Mouse (Mus musculus) cerebellum, adult 2 months (tissue): ENCODE results near the gene 2900026A02Rik. TPM values are rescaled to one million over a fixed set of nuclear protein-coding genes. Genes with fewer than 3 reads are reported as not detected.
A peak's percentile ranks its signal among the peaks of the same experiment; 100 is the strongest.

Experiments used
- DNase-seq, 2 experiments: peaks; one replicate each; pipeline ENCODE4 v3.0.0; 2021
- H3K27ac ChIP-seq: fragments of 200-500 bp; 2 replicates; pipeline ENCODE4 v1.5.1; 2012; ENCODE audit warnings: low read length, control low read depth, inconsistent platforms; ENCODE audit not compliant: insufficient read depth
- H3K27me3 ChIP-seq: fragments of 200-500 bp; 2 replicates; pipeline ENCODE4 v1.6.1; 2012; ENCODE audit warnings: inconsistent platforms, mild to moderate bottlenecking, low read length, moderate library complexity; ENCODE audit not compliant: control insufficient read depth, insufficient read depth
- H3K4me1 ChIP-seq: fragments of 200-500 bp; 2 replicates; pipeline ENCODE4 v1.6.1; 2011; ENCODE audit warnings: low read length; ENCODE audit not compliant: control insufficient read depth, insufficient read depth
- H3K4me3 ChIP-seq: fragments of 200-500 bp; replicated peaks from 2 replicates; pipeline ENCODE3; 2011; ENCODE audit warnings: mild to moderate bottlenecking, low read depth, low read length, control low read depth; ENCODE audit not compliant: insufficient read depth
- CTCF ChIP-seq: fragments of 200-500 bp; IDR thresholded peaks from 2 replicates; pipeline ENCODE4 v1.5.1; 2011; ENCODE audit warnings: low read depth, mild to moderate bottlenecking, control low read depth, low read length, moderate library complexity, borderline replicate concordance; ENCODE audit not compliant: insufficient read depth
- POLR2A ChIP-seq: fragments of 200-500 bp; IDR thresholded peaks from 2 replicates; pipeline ENCODE4 v1.6.1; 2011; ENCODE audit warnings: low read length, control low read depth, borderline replicate concordance; ENCODE audit not compliant: insufficient read depth
- WGBS: fragments of 180-500 bp; shearing (Covaris S2); methylation state at CpG from one replicate; pipeline ENCODE4 v1.1.7; 2018; 5-methylcytosine and 5-hydroxymethylcytosine counted together
- polyA plus RNA-seq: library from polyadenylated mRNA; depleted of rRNA; stranded (reverse); fragments of >200 nt; gene quantifications from 2 replicates; pipeline ENCODE4 v1.2.3, GENCODE M21; 2012

The 2900026A02Rik gene
- polyA plus RNA-seq, 1 experiment: 4.9 TPM

- no peak for DNase-seq
- Histone ChIP-seq H3K27ac (no peak overlapping the region), H3K27me3 (no peaks in the 10 kb centered on the region), H3K4me3 (no peak overlapping the region), H3K4me1 (peaks cover 9% of the 10 kb centered on the region)
- 69% methylated on average over 9 of the region's 9 CpGs for WGBS
- no peak for TF ChIP-seq CTCF
- TF ChIP-seq POLR2A: no peak
Observed at GRCm38 (mm10) chr5:113150871-113151553, 70.0 kb downstream of the 2900026A02Rik start.

DNA sequence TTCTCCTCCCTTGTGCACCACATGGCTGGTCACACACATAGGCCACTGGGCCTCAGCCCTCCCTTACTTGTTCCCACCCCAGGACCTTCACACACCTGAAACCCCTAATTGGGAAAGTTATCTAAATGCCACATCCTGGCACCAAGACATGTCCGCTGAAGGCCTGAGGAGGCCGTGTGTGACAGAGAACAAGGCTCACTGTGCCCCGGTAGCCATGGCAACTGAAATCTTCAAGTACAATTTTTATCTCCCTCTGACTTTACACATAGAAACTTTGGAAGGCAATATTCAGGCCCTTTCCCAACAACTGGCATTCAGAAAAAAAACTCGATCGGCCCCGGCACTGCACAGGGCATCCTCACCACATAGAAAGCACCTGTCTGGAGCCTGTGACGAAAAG, 72.0 kb downstream of the 2900026A02Rik start:
- 92% methylated on average over 7 of the region's 7 CpGs for WGBS
- Histone ChIP-seq H3K27me3 (no peaks in the 10 kb centered on the region), H3K27ac (no peak overlapping the region), H3K4me3 (no peak overlapping the region), H3K4me1 (peaks cover 9% of the 10 kb centered on the region)
- no peak for TF ChIP-seq CTCF
- TF ChIP-seq POLR2A: no peak
- no peak for DNase-seq

GRCm38 (mm10) chr5:113147994-113148471, 73.0 kb downstream of the 2900026A02Rik start:
- Histone ChIP-seq H3K27ac (no peak overlapping the region), H3K4me3 (no peak overlapping the region), H3K4me1 (peaks cover 6% of the 10 kb centered on the region), H3K27me3 (no peaks in the 10 kb centered on the region)
- WGBS: 57% methylated on average over 13 of the region's 13 CpGs
- no peak for TF ChIP-seq CTCF
- no peak for TF ChIP-seq POLR2A
- DNase-seq: no peak

GRCm38 (mm10) chr5:113146656-113147055, 74.4 kb downstream of the 2900026A02Rik start:
- TF ChIP-seq POLR2A (no peak), CTCF (no peak)
- Histone ChIP-seq H3K4me1 (peaks cover 4% of the 10 kb centered on the region), H3K27me3 (no peaks in the 10 kb centered on the region), H3K27ac (no peak overlapping the region), H3K4me3 (no peak overlapping the region)
- WGBS: 72% methylated on average over 2 of the region's 2 CpGs
- DNase-seq: no peak

- Histone ChIP-seq H3K27ac (no peak overlapping the region), H3K4me1 (peaks cover 4% of the 10 kb centered on the region), H3K27me3 (no peaks in the 10 kb centered on the region), H3K4me3 (no peak overlapping the region)
- DNase-seq: no peak
- TF ChIP-seq CTCF (no peak), POLR2A (no peak)
- 67% methylated on average over 9 of the region's 9 CpGs for WGBS
Observed at GRCm38 (mm10) chr5:113145171-113145570, 75.9 kb downstream of the 2900026A02Rik start.

DNA sequence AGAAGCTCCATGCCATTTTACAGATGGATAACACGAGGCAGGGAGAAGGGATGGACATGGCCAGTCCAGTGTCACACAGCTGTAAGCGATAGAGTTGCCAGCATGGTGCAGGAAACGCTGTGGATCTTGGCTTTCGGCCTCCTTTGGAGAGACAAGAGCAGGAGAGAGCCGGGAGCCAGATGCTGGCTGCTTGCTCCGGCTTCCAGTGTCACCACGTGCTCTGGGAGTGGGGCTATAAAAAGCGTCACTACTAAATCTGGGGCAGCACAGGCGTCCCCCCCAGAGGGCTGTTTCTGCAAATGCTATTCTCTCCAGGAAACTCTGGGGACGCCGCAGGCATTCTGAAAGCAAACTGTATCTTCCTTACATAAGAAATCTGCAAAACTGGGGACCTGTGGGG, 78.5 kb downstream of the 2900026A02Rik start:
- no peak overlapping the region for H3K27ac ChIP-seq

GRCm38 (mm10) chr5:113142018-113142417, 79.0 kb downstream of the 2900026A02Rik start:
- H3K27ac ChIP-seq: no peak overlapping the region
- H3K4me3 ChIP-seq: no peak overlapping the region
- TF ChIP-seq POLR2A: no peak
- TF ChIP-seq CTCF: no peak
- WGBS: 87% methylated on average over 5 of the region's 5 CpGs
- DNase-seq: no peak
- H3K27me3 ChIP-seq: no peaks in the 10 kb centered on the region
- peaks cover 4% of the 10 kb centered on the region for H3K4me1 ChIP-seq

More for the DNA sequence above, 78.5 kb downstream of the 2900026A02Rik start:
- no peak for TF ChIP-seq POLR2A
- no peak for TF ChIP-seq CTCF
- Histone ChIP-seq H3K4me1 (peaks cover 4% of the 10 kb centered on the region), H3K4me3 (no peak overlapping the region), H3K27me3 (no peaks in the 10 kb centered on the region)
- WGBS: 21% methylated on average over 11 of the region's 11 CpGs
- DNase-seq: peak in 1 of 2 experiments; percentile 37

DNA sequence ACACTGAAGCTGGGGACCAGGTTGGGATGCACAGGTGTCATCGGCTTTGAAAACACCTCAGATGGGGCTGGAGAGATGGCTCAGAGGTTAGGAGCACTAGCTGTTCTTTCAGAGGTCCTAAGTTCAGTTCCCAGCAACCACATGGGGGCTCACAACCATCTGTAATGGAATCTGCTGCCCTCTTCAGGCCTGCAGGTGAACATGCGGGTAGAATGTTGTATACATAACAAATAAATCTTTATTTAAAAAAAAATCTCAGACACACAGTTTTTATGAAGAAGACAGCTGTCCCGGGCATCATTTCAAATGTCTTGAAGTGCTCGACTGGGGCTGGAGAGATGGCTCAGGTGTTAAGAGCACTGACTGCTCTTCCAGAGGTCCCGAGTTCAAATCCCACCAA, 80.2 kb downstream of the 2900026A02Rik start:
- Histone ChIP-seq H3K4me3 (no peak overlapping the region), H3K27ac (no peak overlapping the region), H3K27me3 (no peaks in the 10 kb centered on the region), H3K4me1 (peaks cover 4% of the 10 kb centered on the region)
- 97% methylated on average over 5 of the region's 5 CpGs for WGBS
- TF ChIP-seq CTCF (no peak), POLR2A (no peak)
- DNase-seq: no peak
